Mouse (Mus musculus): ENCODE results near the gene Gzmf.
"Not testable (repeated sequence)": the region's sequence is repeated elsewhere in the genome, so short reads cannot be mapped to it uniquely, and the experiment has no call there.

Gene Gzmf

GRCm38 (mm10) chr14:56211317-56211716 is at the start of gene Gzmf:
TSS of gene Gzmf (minus strand) at chr14:56211417.
- no peak for DNase-seq (ENCODE audit: low read depth, low spot score)

GRCm38 (mm10) chr14:56240409-56240808 is 29.2 kb upstream of the Gzmf start:
- DNase-seq (ENCODE audit: low read depth, low spot score) = no peak

- DNase-seq (ENCODE audit: low read depth, low spot score) = no peak
These were observed 23.3 kb upstream of the Gzmf start, which contains the start of gene Gzmc for GRCm38 (mm10) chr14:56234556-56234955. TSS of gene Gzmc (minus strand) at chr14:56234656.

GRCm38 (mm10) chr14:56205613-56206012 is 5.6 kb downstream of the Gzmf start:
- no peak for DNase-seq (ENCODE audit: low read depth, low spot score)

GRCm38 (mm10) chr14:56205021-56205420 is 6.2 kb downstream of the Gzmf start:
- not testable (repeated sequence) for DNase-seq (ENCODE audit: low read depth, low spot score)

GRCm38 (mm10) chr14:56203975-56204374 is 7.2 kb downstream of the Gzmf start:
- no peak for DNase-seq (ENCODE audit: low read depth, low spot score)

- DNase-seq (ENCODE audit: low read depth, low spot score) = no peak
These were observed 24.3 kb downstream of the Gzmf start for GRCm38 (mm10) chr14:56186946-56187345.

GRCm38 (mm10) chr14:56186521-56186920 is 24.7 kb downstream of the Gzmf start:
- no peak for DNase-seq (ENCODE audit: low read depth, low spot score)

GRCm38 (mm10) chr14:56177651-56178050 is 33.6 kb downstream of the Gzmf start:
- not testable (repeated sequence) for DNase-seq (ENCODE audit: low read depth, low spot score)

- no peak for DNase-seq (ENCODE audit: low read depth, low spot score)
These were observed 36.7 kb downstream of the Gzmf start, which contains the start of gene Gzmn for GRCm38 (mm10) chr14:56174499-56174898. TSS of gene Gzmn (minus strand) at chr14:56174599.

- no peak for DNase-seq (ENCODE audit: low read depth, low spot score)
These were observed 37.8 kb downstream of the Gzmf start for GRCm38 (mm10) chr14:56173396-56173795.

GRCm38 (mm10) chr14:56172744-56173143 is 38.5 kb downstream of the Gzmf start:
- DNase-seq (ENCODE audit: low read depth, low spot score) = no peak

- DNase-seq (ENCODE audit: low read depth, low spot score) = no peak
These were observed 43.2 kb downstream of the Gzmf start for GRCm38 (mm10) chr14:56168009-56168408.

GRCm38 (mm10) chr14:56162109-56162508 is 49.1 kb downstream of the Gzmf start:
- DNase-seq (ENCODE audit: low read depth, low spot score) = no peak

GRCm38 (mm10) chr14:56159479-56159878 is 51.7 kb downstream of the Gzmf start, which contains the start of gene Gzmg:
TSS of gene Gzmg (minus strand) at chr14:56159579.
- DNase-seq (ENCODE audit: low read depth, low spot score) = not testable (repeated sequence)

GRCm38 (mm10) chr14:56155340-56155739 is 55.9 kb downstream of the Gzmf start:
- no peak for DNase-seq (ENCODE audit: low read depth, low spot score)
